Comparison of ENCODE assay signal across 10 mouse cellular contexts in genomic region chr11:97819102-97819501, GRCm38 (mm10). TPM values are rescaled to one million over a fixed set of nuclear protein-coding genes. Genes with fewer than 3 reads are reported as not detected.
DNase-seq lines count a peak whose midpoint lies in the region; ATAC-seq and TF ChIP-seq lines count a peak whose summit lies in the region.
"Had no signal": no experiment of that assay in that cellular context is flagged by ENCODE, and none has a peak within 500 bp of the region (broad histone marks: within the 10 kb centered on the region; RNA-seq: fewer than 3 reads in every experiment).

No protein-coding gene starts in this region.

- WGBS in cerebellum, adult 2 months, result 62% methylated on average over 4 of the region's 4 CpGs
- WGBS in lung, embryonic 16.5 days, result 40% methylated on average over 4 of the region's 4 CpGs
- 38% methylated on average over 4 of the region's 4 CpGs for WGBS in lung, adult 2 months
- 63% methylated on average over 4 of the region's 4 CpGs for WGBS in liver, embryonic 13.5 days (ENCODE audit: insufficient replicate concordance)

- TF ChIP-seq POLR2A in cerebellum, adult 2 months (IDR thresholded peaks at IDR 0.05; ENCODE audit: borderline replicate concordance, insufficient read depth, low read length), result no peak
- TF ChIP-seq POLR2A in lung, adult 2 months (IDR thresholded peaks at IDR 0.05; ENCODE audit: borderline replicate concordance, extremely low read depth, low read depth, low read length), result no peak

- H3K4me1 ChIP-seq in cerebellum, adult 2 months (ENCODE audit: control insufficient read depth, insufficient read depth, low read length), result peaks cover 46% of the 10 kb centered on the region
- peaks cover 46% of the 10 kb centered on the region for H3K4me1 ChIP-seq in lung, embryonic 16.5 days (replicated peaks; ENCODE audit: control insufficient read depth, insufficient read depth, low read length)
- peaks cover 61% of the 10 kb centered on the region for H3K4me1 ChIP-seq in lung, adult 2 months (ENCODE audit: control insufficient read depth, insufficient read depth, low read length)
- peaks cover 91% of the 10 kb centered on the region for H3K4me1 ChIP-seq in liver, embryonic 13.5 days (replicated peaks)

- H3K36me3 ChIP-seq in lung, embryonic 16.5 days (ENCODE audit: control insufficient read depth, insufficient read depth, low read length), result peaks cover 18% of the 10 kb centered on the region
- H3K36me3 ChIP-seq in liver, embryonic 13.5 days, result peaks cover 26% of the 10 kb centered on the region

- H3K4me3 ChIP-seq in cerebellum, adult 2 months (replicated peaks; ENCODE audit: insufficient read depth, low read depth, low read length), result no peak overlapping the region
- H3K4me3 ChIP-seq in lung, embryonic 16.5 days (ENCODE audit: low read length), result no peak overlapping the region
- H3K4me3 ChIP-seq in lung, adult 2 months (replicated peaks; ENCODE audit: extremely low read depth, low read depth, low read length), result no peak overlapping the region
- no peak overlapping the region for H3K4me3 ChIP-seq in liver, embryonic 13.5 days (replicated peaks)

- ATAC-seq in cerebellum, adult (ENCODE audit: insufficient number of reproducible peaks, low FRiP score, low TSS enrichment), result no peak
- no peak for ATAC-seq in lung, embryonic 16.5 days (ENCODE audit: low read depth)
- ATAC-seq in liver, embryonic 13.5 days (ENCODE audit: low read depth), result no peak

- no peak for DNase-seq in cerebellum, adult 2 months
- DNase-seq in lung, adult 2 months, result no peak
- no peak for DNase-seq in liver, embryonic 13.5 days
- DNase-seq in T-cell, adult 2 months (ENCODE audit: low spot score), result no peak
- DNase-seq in right cerebral cortex, postnatal 14 days, result no peak
- no peak for DNase-seq in thymus, postnatal 14 days
- DNase-seq: cerebellum, adult 9-10 months had no signal

- H3K4me2 ChIP-seq in lung, embryonic 16.5 days (ENCODE audit: low read depth, low read length), result no peak overlapping the region
- H3K4me2 ChIP-seq in liver, embryonic 13.5 days, result no peak overlapping the region

- TF ChIP-seq CTCF in cerebellum, adult 2 months (IDR thresholded peaks at IDR 0.05; ENCODE audit: borderline replicate concordance, insufficient read depth, low read depth, low read length), result no peak
- no peak for TF ChIP-seq CTCF in lung, adult 2 months (IDR thresholded peaks at IDR 0.05; ENCODE audit: insufficient read depth, low read length)

- no peaks in the 10 kb centered on the region for H3K9me3 ChIP-seq in lung, embryonic 16.5 days (ENCODE audit: control insufficient read depth, low read length)
- H3K9me3 ChIP-seq in liver, embryonic 13.5 days (replicated peaks), result no peaks in the 10 kb centered on the region
- H3K9me3 ChIP-seq: megakaryocyte, embryonic 14.5 days had no signal

- no peaks in the 10 kb centered on the region for H3K27me3 ChIP-seq in cerebellum, adult 2 months (ENCODE audit: control insufficient read depth, insufficient read depth, low read length)
- H3K27me3 ChIP-seq in lung, embryonic 16.5 days (ENCODE audit: control insufficient read depth, insufficient read depth, low read depth, low read length), result no peaks in the 10 kb centered on the region
- H3K27me3 ChIP-seq in liver, embryonic 13.5 days, result no peaks in the 10 kb centered on the region
- H3K27me3 ChIP-seq: megakaryocyte, embryonic 14.5 days had no signal

- 0 out of 2 replicates have a peak overlapping the region, but pooled peaks have one; percentile 26 for H3K27ac ChIP-seq in cerebellum, adult 2 months (ENCODE audit: insufficient read depth, low read length)
- H3K27ac ChIP-seq in lung, embryonic 16.5 days (ENCODE audit: low read length), result peak overlapping the region; percentile 90
- no peak overlapping the region for H3K27ac ChIP-seq in liver, embryonic 13.5 days

- no peak overlapping the region; the same call in 1 of the 2 replicates for H3K9ac ChIP-seq in lung, embryonic 16.5 days (ENCODE audit: low read length)
- peak overlapping the region; percentile 41 for H3K9ac ChIP-seq in liver, embryonic 13.5 days

RNA-seq across cellular contexts. Expression of gene Lasp1, which starts 20.3 kb away (rescaled TPM):
- 74.9 and 78.5 TPM in 2 replicates for polyA plus RNA-seq in cerebellum, adult 2 months (2012; rRNA removed)
- 163 and 167 TPM in 2 replicates for polyA plus RNA-seq in lung, embryonic 16.5 days (2015; fragmentation: Nextera tagmentation; extraction: Ambion mirVana)
- polyA plus RNA-seq in lung, adult 2 months (2012; rRNA removed), result 120 and 137 TPM in 2 replicates
- 27.5 and 31.2 TPM in 2 replicates for polyA plus RNA-seq in liver, embryonic 13.5 days (2015; fragmentation: Nextera tagmentation; extraction: Ambion mirVana)

RNA-seq across cellular contexts. Expression of gene B230217C12Rik, which starts 21.5 kb away (rescaled TPM):
- 117 TPM in 2 replicates for polyA plus RNA-seq in cerebellum, adult 2 months (2012; rRNA removed)
- polyA plus RNA-seq in lung, embryonic 16.5 days (2015; fragmentation: Nextera tagmentation; extraction: Ambion mirVana), result 3.1 and 3.4 TPM in 2 replicates
- polyA plus RNA-seq in lung, adult 2 months (2012; rRNA removed), result 2.8 and 4.5 TPM in 2 replicates
- 0.85 and 1.3 TPM in 2 replicates for polyA plus RNA-seq in liver, embryonic 13.5 days (2015; fragmentation: Nextera tagmentation; extraction: Ambion mirVana)

RNA-seq across cellular contexts. Expression of gene Rpl23, which starts 36.9 kb away (rescaled TPM):
- 234 and 281 TPM in 2 replicates for polyA plus RNA-seq in cerebellum, adult 2 months (2012; rRNA removed)
- polyA plus RNA-seq in lung, embryonic 16.5 days (2015; fragmentation: Nextera tagmentation; extraction: Ambion mirVana), result 495 and 578 TPM in 2 replicates
- polyA plus RNA-seq in lung, adult 2 months (2012; rRNA removed), result 81.7 and 95.5 TPM in 2 replicates
- polyA plus RNA-seq in liver, embryonic 13.5 days (2015; fragmentation: Nextera tagmentation; extraction: Ambion mirVana), result 436 and 468 TPM in 2 replicates

RNA-seq across cellular contexts. Expression of gene 1700001P01Rik, which starts 43.4 kb away (rescaled TPM):
- polyA plus RNA-seq in cerebellum, adult 2 months (2012; rRNA removed), result 0.80 and 0.81 TPM in 2 replicates
- 0.35 TPM in 1 of 2 replicates, not detected in the other for polyA plus RNA-seq in lung, embryonic 16.5 days (2015; fragmentation: Nextera tagmentation; extraction: Ambion mirVana)
- polyA plus RNA-seq in lung, adult 2 months (2012; rRNA removed), result 0.22 TPM in 1 of 2 replicates, not detected in the other
- 0.19 and 0.22 TPM in 2 replicates for polyA plus RNA-seq in liver, embryonic 13.5 days (2015; fragmentation: Nextera tagmentation; extraction: Ambion mirVana)

RNA-seq across cellular contexts. Expression of gene Cwc25, which starts 52.7 kb away (rescaled TPM):
- polyA plus RNA-seq in cerebellum, adult 2 months (2012; rRNA removed), result 17.2 and 17.7 TPM in 2 replicates
- polyA plus RNA-seq in lung, embryonic 16.5 days (2015; fragmentation: Nextera tagmentation; extraction: Ambion mirVana), result 16.1 and 18.5 TPM in 2 replicates
- polyA plus RNA-seq in lung, adult 2 months (2012; rRNA removed), result 7.0 and 11.6 TPM in 2 replicates
- polyA plus RNA-seq in liver, embryonic 13.5 days (2015; fragmentation: Nextera tagmentation; extraction: Ambion mirVana), result 7.0 and 7.7 TPM in 2 replicates

Comparison
In these comparisons a context has a peak if more than half of its experiments do, and no peak if none do; other contexts are left out.
1. RNA of gene B230217C12Rik, which starts 21.5 kb away (polyA plus RNA-seq): 117 TPM in cerebellum, adult 2 months; 2.8 to 4.5 TPM in lung, adult 2 months, 3.1 to 3.4 TPM in lung, embryonic 16.5 days and 0.85 to 1.3 TPM in liver, embryonic 13.5 days; every median in the first group is over 10 times any median in the second.